Mouse (Mus musculus): ENCODE measurements around the gene Dscam. TPM values are rescaled to one million over a fixed set of nuclear protein-coding genes. Genes with fewer than 3 reads are reported as not detected.

The Dscam gene
- polyA plus RNA-seq, 1 experiment, result under 0.01 TPM

GRCm38 (mm10) chr16:96684581-96684980 is 486.0 kb downstream of the Dscam start:
- Histone ChIP-seq H3K36me3 (ENCODE audit: control insufficient read depth, insufficient read depth) (no peaks in the 10 kb centered on the region), H3K27me3 (ENCODE audit: control insufficient read depth, insufficient read depth, insufficient read length) (no peaks in the 10 kb centered on the region), H3K79me2 (ENCODE audit: control insufficient read depth, insufficient read depth) (no peaks in the 10 kb centered on the region), H3ac (ENCODE audit: control insufficient read depth, insufficient read length) (no peak overlapping the region), H3K4me2 (ENCODE audit: low read depth) (no peak overlapping the region), H3K4me3 (no peak overlapping the region)
- TF ChIP-seq SRF (IDR thresholded peaks at IDR 0.05; ENCODE audit: control insufficient read depth, insufficient read length, low read depth), result no peak
- TF ChIP-seq MYOD1 (IDR thresholded peaks at IDR 0.05; ENCODE audit: control insufficient read depth in 1 of 3, insufficient read length in 2 of 3, low read depth in 2 of 3), result no peak
- no peak for TF ChIP-seq TCF12 (IDR thresholded peaks at IDR 0.05; ENCODE audit: insufficient read depth, poor library complexity, severe bottlenecking)

DNA sequence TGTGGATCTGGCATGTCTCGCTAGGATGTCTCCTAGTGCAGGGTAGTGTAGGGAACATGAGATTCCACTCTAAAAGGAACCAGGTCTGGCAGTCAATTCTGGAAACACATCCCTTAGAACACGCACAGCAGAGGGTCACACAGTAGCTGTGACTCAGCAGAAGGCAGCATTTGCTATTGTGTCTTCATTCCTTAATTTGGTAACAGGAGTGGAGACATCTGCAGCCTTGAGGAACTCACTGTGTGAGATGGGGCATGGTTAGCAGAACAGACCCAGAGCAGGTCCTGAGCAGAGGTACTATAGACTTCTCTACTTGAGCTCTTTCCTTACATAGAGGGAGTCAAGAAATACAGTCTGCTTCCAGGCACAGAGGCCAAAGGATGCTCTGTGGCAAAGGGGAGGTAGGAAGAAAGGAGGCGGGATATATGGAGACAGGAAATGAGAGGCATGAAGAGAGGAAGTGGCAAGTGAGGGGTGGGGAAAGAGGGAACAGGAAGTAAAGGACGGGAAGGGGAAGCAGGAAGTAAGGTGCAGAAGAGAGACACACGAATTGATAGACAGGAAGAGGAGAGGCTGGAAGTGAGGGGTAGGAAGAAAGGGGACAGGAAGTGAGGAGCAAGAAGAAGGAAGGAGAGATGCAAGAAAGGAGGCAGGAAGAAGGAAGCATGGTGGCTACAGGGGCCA is 488.1 kb downstream of the Dscam start:
- no peaks in the 10 kb centered on the region for H3K27me3 ChIP-seq (ENCODE audit: control insufficient read depth, insufficient read depth, insufficient read length)

DNA sequence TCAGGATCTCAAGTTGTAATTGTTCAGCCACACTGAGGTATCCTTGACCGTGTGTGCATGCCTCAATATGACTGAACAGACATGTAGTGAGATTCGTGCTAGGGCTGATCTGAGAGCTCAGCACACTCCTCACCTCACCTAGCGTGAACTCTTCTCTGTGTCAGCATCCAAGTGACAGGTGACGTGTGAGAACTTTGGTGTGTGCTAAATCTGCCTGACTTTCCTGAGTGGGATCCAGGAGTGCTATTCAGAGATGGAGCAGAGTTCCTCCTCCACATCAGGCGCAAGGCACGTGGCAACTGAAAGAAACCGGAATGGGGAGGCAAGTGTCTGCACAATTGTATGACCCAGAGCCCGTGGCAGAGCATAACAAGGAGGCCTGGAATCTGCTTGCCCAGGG is 490.6 kb downstream of the Dscam start:
- TF ChIP-seq MAX (IDR thresholded peaks at IDR 0.05; ENCODE audit: low read depth) (no peak), MYOD1 (IDR thresholded peaks at IDR 0.05; ENCODE audit: control insufficient read depth in 1 of 3, insufficient read length in 2 of 3, low read depth in 2 of 3) (no peak), CEBPB (IDR thresholded peaks at IDR 0.05; ENCODE audit: insufficient read depth, poor library complexity, severe bottlenecking) (no peak), USF1 (IDR thresholded peaks at IDR 0.05; ENCODE audit: low read depth) (no peak), TCF3 (IDR thresholded peaks at IDR 0.05; ENCODE audit: insufficient read length, low read depth) (no peak), SRF (IDR thresholded peaks at IDR 0.05; ENCODE audit: control insufficient read depth, insufficient read length, low read depth) (no peak), E2F4 (IDR thresholded peaks at IDR 0.05; ENCODE audit: insufficient read depth) (no peak), POLR2A (IDR thresholded peaks at IDR 0.05; ENCODE audit: insufficient read length, low read depth) (no peak), REST (IDR thresholded peaks at IDR 0.05; ENCODE audit: insufficient read depth, insufficient read length) (no peak), TCF12 (IDR thresholded peaks at IDR 0.05; ENCODE audit: insufficient read depth, poor library complexity, severe bottlenecking) (no peak), MYOG (IDR thresholded peaks at IDR 0.05; ENCODE audit: control insufficient read depth in 1 of 3, insufficient read depth in 1 of 3, insufficient read length in 2 of 3, low read depth in 2 of 3) (no peak), POLR2AphosphoS2 (IDR thresholded peaks at IDR 0.05; ENCODE audit: insufficient read length, low read depth) (no peak)
- no peaks in the 10 kb centered on the region for H3K36me3 ChIP-seq (ENCODE audit: control insufficient read depth, insufficient read depth)
- H3K27me3 ChIP-seq (ENCODE audit: control insufficient read depth, insufficient read depth, insufficient read length), result no peaks in the 10 kb centered on the region
- no peak overlapping the region for H3K4me3 ChIP-seq
- H3K79me2 ChIP-seq (ENCODE audit: control insufficient read depth, insufficient read depth), result no peaks in the 10 kb centered on the region
- H3K4me2 ChIP-seq (ENCODE audit: low read depth), result no peak overlapping the region
- no peak overlapping the region for H3ac ChIP-seq (ENCODE audit: control insufficient read depth, insufficient read length)

More for the DNA sequence above, 488.1 kb downstream of the Dscam start:
- H3K4me2 ChIP-seq (ENCODE audit: low read depth), result no peak overlapping the region
- no peak overlapping the region for H3K4me3 ChIP-seq
- H3ac ChIP-seq (ENCODE audit: control insufficient read depth, insufficient read length), result no peak overlapping the region
- no peak for TF ChIP-seq MYOD1 (IDR thresholded peaks at IDR 0.05; ENCODE audit: control insufficient read depth in 1 of 3, insufficient read length in 2 of 3, low read depth in 2 of 3)
- no peak for TF ChIP-seq SRF (IDR thresholded peaks at IDR 0.05; ENCODE audit: control insufficient read depth, insufficient read length, low read depth)
- no peak for TF ChIP-seq POLR2AphosphoS2 (IDR thresholded peaks at IDR 0.05; ENCODE audit: insufficient read length, low read depth)
- no peak for TF ChIP-seq USF1 (IDR thresholded peaks at IDR 0.05; ENCODE audit: low read depth)
- no peak for TF ChIP-seq E2F4 (IDR thresholded peaks at IDR 0.05; ENCODE audit: insufficient read depth)
- no peak for TF ChIP-seq CEBPB (IDR thresholded peaks at IDR 0.05; ENCODE audit: insufficient read depth, poor library complexity, severe bottlenecking)
- TF ChIP-seq MAX (IDR thresholded peaks at IDR 0.05; ENCODE audit: low read depth), result no peak
- no peak for TF ChIP-seq REST (IDR thresholded peaks at IDR 0.05; ENCODE audit: insufficient read depth, insufficient read length)
- no peak for TF ChIP-seq MYOG (IDR thresholded peaks at IDR 0.05; ENCODE audit: control insufficient read depth in 1 of 3, insufficient read depth in 1 of 3, insufficient read length in 2 of 3, low read depth in 2 of 3)
- no peak for TF ChIP-seq TCF12 (IDR thresholded peaks at IDR 0.05; ENCODE audit: insufficient read depth, poor library complexity, severe bottlenecking)
- no peak for TF ChIP-seq POLR2A (IDR thresholded peaks at IDR 0.05; ENCODE audit: insufficient read length, low read depth)
- TF ChIP-seq TCF3 (IDR thresholded peaks at IDR 0.05; ENCODE audit: insufficient read length, low read depth), result no peak
- no peaks in the 10 kb centered on the region for H3K79me2 ChIP-seq (ENCODE audit: control insufficient read depth, insufficient read depth)
- H3K36me3 ChIP-seq (ENCODE audit: control insufficient read depth, insufficient read depth), result no peaks in the 10 kb centered on the region

- H3K4me3 ChIP-seq, result no peak overlapping the region
- TF ChIP-seq POLR2A (IDR thresholded peaks at IDR 0.05; ENCODE audit: insufficient read length, low read depth) (no peak), MYOD1 (IDR thresholded peaks at IDR 0.05; ENCODE audit: control insufficient read depth in 1 of 3, insufficient read length in 2 of 3, low read depth in 2 of 3) (no peak), USF1 (IDR thresholded peaks at IDR 0.05; ENCODE audit: low read depth) (no peak), MAX (IDR thresholded peaks at IDR 0.05; ENCODE audit: low read depth) (no peak), POLR2AphosphoS2 (IDR thresholded peaks at IDR 0.05; ENCODE audit: insufficient read length, low read depth) (no peak), TCF3 (IDR thresholded peaks at IDR 0.05; ENCODE audit: insufficient read length, low read depth) (no peak), MYOG (IDR thresholded peaks at IDR 0.05; ENCODE audit: control insufficient read depth in 1 of 3, insufficient read depth in 1 of 3, insufficient read length in 2 of 3, low read depth in 2 of 3) (no peak), SRF (IDR thresholded peaks at IDR 0.05; ENCODE audit: control insufficient read depth, insufficient read length, low read depth) (no peak), E2F4 (IDR thresholded peaks at IDR 0.05; ENCODE audit: insufficient read depth) (no peak), CEBPB (IDR thresholded peaks at IDR 0.05; ENCODE audit: insufficient read depth, poor library complexity, severe bottlenecking) (no peak), TCF12 (IDR thresholded peaks at IDR 0.05; ENCODE audit: insufficient read depth, poor library complexity, severe bottlenecking) (no peak), REST (IDR thresholded peaks at IDR 0.05; ENCODE audit: insufficient read depth, insufficient read length) (no peak)
- no peaks in the 10 kb centered on the region for H3K36me3 ChIP-seq (ENCODE audit: control insufficient read depth, insufficient read depth)
- H3K4me2 ChIP-seq (ENCODE audit: low read depth), result no peak overlapping the region
- H3K27me3 ChIP-seq (ENCODE audit: control insufficient read depth, insufficient read depth, insufficient read length), result peaks cover 10% of the 10 kb centered on the region
- H3K79me2 ChIP-seq (ENCODE audit: control insufficient read depth, insufficient read depth), result no peaks in the 10 kb centered on the region
- H3ac ChIP-seq (ENCODE audit: control insufficient read depth, insufficient read length), result no peak overlapping the region
Measured at GRCm38 (mm10) chr16:96677471-96677870, 493.1 kb downstream of the Dscam start.

Data from myocyte (in vitro differentiated cells).